Mouse (Mus musculus) thymus, postnatal 4 days (tissue): ENCODE data around the gene Gm10392.
A peak's percentile ranks its signal among the peaks of the same experiment; 100 is the strongest.

Source experiments
- DNase-seq: peaks from one replicate; pipeline ENCODE4 v3.0.0; 2021

Gm10392 gene

DNA sequence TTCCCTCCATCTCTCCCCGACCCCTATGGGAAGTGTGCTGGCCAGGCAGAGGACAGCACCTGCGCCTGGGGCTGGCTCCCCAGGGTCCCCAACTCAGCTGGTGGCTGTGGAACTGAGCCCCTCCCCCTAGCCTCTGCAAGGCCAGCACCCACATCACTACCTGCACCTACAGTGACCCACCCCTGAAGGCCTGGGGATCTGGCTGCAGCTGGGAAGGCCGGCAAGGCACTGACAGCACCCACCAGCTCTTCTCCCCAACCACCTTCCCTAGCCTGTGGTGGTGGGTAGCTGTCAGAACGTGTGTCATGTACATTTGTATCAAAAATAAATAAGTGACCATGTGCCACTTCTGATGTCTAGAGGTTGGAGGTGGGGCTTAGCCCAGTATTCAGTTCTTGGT lies 11.6 kb downstream of the Gm10392 start:
- DNase-seq: peak; percentile 22

DNA sequence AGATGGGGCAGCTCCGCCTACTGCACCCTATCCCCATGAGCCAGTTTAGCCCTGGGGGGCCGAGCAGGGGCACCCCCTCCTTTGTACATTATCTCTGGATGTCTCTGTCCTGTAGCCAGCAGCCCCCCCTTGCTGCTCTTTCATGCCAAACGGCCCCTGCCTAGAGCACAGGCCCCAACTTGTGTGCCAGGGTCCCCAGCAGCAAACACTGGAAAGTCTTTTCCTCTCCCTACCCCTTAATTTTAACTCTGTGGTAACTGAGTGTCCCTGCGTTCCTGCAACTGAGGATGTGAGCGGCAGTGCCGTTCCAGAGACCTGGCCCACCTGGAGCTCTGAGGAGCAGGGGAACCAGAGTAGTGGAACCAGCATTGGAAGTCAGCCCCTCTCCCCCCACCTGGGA lies 12.1 kb downstream of the Gm10392 start:
- DNase-seq: no peak

DNA sequence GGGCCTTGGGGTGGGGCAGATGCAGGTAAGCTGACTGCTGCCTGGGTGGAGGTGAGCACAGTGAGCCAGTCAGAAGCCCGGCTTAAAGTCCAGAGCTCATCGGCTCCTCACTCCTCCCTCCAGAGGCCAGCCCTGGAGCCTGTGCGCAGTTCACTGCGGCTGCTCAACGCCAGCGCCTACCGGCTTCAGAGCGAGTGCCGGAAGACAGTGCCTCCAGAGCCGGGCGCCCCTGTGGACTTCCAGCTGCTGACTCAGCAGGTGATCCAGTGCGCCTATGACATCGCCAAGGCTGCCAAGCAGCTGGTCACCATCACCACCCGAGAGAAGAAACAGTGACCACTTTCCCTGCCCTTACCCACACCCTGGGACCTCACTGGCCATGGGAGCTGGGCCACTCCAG lies 12.7 kb downstream of the Gm10392 start:
- DNase-seq: peak; percentile 13

DNA sequence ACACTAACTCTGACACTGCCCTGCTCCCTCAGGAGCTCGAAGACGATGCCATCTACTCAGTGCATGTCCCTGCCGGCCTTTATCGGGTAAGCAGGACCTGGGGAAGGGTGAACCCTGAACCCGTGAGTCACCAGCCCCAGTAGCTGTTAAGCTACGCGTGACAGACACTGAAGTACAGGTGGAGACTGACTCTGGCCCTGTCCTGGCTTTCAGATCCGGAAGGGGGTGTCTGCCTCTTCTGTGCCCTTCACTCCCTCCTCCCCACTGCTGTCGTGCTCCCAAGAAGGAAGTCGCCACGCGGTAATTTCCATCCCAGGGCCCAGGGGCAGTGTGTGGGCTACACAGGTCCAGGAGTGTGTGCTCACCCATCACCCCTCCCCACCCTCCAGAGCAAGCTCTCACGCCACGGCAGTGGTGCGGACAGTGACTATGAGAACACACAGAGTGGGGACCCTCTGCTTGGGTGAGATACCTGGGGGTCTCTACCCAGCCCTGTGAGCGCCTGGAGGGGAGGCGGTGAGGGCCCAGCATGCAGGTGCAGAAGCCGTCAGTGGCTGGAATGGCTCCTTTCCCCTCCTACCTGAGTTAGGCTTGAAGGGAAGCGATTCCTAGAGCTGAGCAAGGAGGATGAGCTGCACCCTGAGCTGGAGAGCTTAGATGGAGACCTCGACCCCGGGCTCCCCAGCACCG lies 13.6 kb downstream of the Gm10392 start:
- no peak for DNase-seq

DNA sequence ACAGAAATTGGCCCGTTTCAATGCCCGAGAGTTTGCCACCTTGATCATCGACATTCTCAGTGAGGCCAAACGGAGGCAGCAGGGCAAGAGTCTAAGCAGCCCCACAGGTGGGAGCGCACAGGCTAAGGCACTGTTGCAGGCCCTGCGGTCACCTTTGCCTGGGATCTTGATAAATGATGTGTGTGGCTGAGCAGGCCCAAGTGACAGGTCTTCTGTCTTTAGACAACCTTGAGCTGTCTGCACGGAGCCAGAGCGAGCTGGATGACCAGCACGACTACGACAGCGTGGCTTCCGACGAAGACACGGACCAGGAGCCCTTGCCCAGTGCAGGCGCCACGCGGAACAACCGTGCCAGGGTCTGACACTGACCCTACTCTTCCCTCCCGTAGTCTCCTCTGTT lies 14.6 kb downstream of the Gm10392 start:
- DNase-seq: no peak

DNA sequence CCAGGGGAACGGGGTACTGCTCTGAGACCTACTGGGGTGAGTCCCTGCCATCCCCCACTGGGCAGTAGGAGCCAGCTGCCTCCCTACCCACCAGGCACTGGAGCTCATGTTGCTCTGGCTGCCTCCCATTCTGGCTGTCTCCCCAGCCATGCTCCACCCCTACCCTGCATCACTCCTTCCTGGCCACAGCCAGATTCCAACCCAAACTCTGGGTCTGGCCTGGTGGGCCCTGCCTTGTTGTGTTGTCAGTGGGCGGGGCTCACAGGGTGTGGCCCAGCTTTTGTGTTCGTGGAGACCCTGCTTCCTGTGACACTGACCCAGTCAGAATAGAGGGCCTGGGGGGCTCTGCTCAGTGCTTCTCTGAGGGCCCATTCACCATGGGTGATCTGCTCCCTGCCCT lies 15.5 kb downstream of the Gm10392 start:
- DNase-seq: no peak

DNA sequence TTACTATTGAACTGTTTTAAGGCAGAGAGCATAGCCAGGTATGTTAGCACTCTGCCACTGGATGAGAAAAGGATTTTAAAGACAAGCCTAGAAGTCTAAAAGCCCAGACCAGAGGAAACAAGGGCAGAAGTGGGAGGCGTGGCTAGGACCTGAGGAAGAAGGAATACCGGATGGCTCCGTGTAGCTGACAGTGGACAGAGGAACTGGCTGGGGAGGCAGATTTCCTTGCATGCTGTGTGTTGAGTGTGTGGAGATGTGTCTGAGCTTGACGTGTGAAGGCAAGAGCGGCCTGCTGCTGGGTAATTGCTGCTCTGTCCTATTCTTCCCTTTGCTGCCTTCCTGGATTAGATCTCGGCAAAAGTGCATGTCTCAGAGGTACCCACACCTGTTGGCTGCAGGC lies 16.5 kb downstream of the Gm10392 start:
- DNase-seq: no peak

DNA sequence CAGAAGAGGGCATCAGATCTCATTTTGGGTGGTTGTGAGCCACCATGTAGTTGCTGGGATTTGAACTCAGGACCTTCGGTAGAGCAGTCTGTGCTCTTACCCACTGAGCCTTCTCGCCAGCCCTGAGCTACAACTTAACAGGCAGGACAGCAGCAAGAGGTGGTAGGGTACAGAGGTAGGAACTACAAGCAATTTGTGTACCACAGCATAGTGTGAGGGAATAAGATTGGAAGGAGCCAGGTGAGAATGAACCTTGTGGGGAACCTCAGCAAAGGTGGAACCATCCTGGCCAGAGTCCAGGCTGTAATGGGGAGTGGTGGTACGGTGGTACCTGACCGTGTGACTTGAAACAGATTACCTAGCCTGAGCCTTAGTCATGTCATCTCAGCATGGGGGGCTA lies 17.0 kb downstream of the Gm10392 start:
- no peak for DNase-seq

DNA sequence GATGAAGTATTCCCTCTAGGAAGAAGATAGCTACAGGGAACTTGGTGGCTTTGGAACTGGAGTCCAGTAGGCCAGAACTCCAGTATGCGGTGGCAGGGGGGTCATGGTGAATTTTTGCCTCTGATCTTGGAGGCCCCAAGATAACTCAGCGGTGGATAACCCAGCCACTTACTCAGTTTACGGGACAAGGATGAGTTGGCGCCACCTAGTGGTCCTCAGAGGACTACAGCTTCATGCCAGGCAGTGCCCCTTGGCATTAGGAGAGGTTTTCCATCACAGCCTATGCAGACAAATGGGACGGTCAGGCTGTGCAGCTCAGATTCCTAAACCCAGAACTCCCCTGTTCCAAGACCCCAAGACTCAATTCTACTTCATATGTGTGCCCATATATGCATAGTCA lies 17.6 kb downstream of the Gm10392 start:
- peak; percentile 87 for DNase-seq

DNA sequence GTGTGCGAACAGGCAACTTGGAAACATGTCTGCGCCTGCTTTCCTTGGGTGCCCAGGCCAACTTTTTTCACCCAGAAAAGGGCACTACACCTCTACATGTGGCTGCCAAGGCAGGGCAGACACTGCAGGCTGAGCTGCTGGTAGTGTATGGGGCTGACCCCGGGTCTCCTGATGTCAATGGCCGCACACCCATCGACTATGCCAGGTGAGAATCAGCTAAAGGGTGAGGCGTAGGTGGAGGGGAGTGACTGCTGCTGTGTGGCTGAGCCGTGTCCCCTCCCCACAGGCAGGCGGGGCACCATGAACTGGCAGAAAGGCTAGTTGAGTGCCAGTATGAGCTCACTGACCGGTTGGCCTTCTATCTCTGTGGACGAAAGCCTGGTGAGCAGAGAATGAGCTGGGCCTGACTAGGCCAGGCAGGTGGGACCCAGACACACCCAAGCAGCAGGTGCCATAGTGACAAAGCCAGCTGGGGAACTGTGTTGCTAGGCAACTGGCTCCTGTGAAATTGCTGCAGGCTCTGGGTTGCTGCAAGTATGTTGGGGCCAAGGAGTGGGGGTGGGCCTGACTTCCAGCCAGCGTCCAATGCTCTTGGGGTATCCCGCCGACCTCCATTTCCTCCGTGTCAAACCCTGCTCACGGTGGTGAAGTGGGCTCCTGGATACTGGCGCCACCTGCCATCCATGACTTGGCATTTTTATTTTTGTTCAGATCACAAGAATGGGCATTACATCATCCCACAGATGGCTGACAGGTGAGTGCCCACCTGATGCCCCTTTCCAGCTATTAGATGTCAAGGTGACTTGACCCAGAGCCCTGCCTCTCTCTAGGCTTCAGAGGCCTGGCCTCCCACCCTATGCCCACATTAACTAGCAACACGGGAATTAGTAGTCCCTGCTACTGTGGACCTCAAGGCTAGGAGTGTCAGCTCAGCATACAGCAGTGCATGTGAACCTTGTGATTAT lies 18.4 kb downstream of the Gm10392 start:
- DNase-seq: no peak

DNA sequence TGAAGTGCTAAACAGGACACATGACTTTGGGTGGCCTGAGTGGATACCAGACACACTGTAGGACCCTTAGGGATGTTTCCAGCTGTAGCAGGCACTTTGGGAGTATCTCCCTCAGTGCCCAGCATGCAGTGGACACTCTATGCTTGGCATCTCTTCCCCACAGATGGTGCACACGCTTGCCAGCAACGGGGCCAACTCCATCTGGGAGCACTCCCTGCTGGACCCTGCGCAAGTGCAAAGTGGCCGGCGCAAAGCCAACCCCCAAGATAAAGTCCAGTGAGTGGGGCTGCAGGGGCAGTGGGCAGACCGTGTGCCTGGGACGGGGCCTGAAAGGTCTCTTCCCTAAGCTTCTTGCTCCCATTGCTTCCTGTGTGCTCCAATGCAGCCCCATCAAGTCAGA lies 19.6 kb downstream of the Gm10392 start:
- DNase-seq: no peak

DNA sequence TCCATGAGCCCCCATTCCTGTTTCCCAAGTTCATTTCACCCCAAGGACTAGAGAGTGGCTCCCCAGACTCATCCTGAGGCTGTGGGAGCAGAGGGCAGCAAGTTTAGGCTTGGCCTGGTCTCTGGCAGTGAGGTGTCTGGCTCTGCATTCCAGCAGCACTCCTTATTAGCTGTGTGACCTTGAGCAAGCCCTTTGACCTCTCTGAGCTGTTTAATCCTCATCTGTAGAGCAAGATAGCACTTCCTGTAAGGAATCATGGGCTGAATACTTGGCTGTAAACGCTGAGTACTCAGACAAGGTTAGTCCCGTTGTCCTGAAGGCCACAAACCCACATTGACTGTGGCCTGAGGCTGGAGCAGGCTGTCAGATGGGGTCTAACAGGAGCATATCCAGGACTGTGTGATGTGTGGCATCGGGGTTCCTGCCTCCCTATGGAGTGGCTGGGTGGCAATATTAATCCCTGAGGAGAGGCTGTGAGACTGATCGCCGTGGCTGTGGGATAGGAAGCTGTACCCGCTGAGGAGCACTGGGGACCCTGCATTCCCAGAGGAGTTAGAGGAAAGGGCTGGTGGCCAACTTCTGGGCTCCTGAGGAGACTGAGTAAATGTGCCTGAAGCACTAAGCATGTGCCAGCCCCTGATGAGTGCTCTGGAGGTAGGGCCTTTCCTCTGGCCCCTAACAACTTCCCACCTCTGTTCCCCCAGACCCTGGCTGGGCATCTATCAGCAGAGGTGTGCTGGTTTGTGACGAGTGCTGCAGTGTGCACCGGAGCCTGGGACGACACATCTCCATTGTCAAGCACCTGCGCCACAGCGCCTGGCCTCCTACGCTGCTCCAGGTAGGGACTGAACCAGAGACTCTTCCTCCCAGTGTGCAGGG lies 20.5 kb downstream of the Gm10392 start:
- DNase-seq: no peak

DNA sequence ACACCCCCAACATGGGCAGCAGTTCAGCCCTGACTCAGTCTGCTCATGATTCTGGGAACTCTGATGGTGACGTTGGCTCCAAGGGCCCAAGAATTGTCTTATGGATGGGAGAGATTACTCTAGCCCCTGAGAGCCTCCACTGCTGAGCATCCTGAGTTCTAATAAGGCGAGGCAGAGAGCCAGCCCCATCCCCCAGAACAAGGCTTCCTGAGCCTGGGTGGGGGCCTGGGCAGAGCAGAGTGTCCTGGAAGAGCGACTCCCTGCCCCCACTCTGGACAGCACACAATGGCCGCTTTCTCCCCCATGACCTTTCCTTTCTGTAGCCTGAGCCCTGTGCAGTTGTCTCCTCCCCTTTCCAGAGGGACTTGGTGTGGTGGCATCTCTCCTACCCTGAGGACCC lies 21.1 kb downstream of the Gm10392 start:
- DNase-seq: no peak

DNA sequence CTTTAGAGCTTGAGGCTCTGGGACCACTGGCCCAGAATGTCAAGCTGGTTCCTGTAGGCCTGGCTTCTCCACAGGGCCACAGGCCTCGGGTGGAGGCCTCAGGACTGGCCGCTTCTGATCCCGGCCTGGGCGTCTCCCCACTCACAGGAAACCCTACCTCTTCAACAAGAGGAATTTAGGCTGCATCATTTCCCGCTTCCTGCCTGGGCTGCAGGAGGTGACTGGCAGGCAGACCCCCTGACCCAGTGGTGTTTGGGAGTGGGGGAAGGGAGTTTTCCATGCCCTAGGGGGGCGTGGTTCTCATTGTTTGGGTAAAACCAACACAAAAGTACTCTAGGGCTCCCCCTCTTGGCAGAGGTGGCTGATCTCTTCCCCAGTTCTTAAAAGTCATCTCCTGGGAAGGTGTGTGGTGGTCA lies 21.6 kb downstream of the Gm10392 start:
- peak; percentile 82 for DNase-seq

DNA sequence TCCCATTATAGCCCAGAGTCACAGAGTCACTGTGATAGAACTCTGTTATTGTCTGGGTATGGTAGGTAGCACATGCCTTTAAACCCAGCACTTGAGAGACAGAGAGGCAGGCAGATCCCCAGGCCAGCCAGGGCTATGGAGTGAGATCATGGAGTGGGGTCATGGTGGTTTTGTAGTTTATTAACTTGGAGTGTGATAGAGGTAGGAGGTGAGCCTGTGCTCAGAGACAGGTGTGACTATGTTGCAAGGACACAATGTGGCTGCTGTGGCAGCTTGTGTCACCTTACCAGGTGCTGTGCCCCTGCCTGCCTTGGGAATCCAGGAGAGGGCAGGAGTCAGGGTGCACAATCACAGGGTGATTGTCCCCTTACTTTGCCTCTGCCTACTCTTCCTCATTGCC lies 23.5 kb downstream of the Gm10392 start:
- no peak for DNase-seq

DNA sequence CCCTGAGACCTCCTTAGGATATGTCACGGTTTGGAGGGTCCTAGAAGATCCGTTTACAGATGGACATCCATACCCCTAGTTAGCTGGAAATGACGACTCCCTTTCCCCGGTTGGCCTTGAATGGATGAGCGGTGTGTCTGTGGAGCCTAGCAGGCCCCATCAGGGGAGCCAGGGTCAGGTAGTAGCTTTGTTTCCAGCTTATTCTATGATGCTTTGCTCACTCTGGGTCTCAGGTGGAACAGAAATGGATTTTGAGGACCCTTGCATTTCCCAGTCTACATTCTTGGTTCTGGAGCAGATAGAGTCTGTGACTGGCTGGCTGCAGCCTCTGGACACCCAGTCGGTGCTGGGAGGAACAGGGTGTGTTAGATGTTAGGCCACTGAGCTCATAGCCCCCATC lies 24.2 kb downstream of the Gm10392 start:
- DNase-seq: no peak

DNA sequence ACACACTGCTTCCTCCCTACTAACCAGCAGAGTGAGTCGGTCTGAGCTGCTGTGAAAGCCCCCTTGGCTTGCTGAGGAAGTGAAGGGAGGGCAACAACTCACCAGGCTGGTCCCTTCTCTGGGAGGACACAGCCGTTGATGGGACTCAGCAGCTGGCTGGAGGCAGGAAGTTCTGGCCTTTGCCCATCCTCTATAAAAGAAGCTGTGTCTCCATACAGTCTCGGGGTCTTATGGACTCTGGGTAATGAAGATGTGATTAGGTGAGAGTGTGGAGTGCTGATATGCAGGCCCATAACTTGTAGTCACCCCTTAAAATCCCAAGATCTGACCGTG lies 24.7 kb downstream of the Gm10392 start:
- DNase-seq: no peak

DNA sequence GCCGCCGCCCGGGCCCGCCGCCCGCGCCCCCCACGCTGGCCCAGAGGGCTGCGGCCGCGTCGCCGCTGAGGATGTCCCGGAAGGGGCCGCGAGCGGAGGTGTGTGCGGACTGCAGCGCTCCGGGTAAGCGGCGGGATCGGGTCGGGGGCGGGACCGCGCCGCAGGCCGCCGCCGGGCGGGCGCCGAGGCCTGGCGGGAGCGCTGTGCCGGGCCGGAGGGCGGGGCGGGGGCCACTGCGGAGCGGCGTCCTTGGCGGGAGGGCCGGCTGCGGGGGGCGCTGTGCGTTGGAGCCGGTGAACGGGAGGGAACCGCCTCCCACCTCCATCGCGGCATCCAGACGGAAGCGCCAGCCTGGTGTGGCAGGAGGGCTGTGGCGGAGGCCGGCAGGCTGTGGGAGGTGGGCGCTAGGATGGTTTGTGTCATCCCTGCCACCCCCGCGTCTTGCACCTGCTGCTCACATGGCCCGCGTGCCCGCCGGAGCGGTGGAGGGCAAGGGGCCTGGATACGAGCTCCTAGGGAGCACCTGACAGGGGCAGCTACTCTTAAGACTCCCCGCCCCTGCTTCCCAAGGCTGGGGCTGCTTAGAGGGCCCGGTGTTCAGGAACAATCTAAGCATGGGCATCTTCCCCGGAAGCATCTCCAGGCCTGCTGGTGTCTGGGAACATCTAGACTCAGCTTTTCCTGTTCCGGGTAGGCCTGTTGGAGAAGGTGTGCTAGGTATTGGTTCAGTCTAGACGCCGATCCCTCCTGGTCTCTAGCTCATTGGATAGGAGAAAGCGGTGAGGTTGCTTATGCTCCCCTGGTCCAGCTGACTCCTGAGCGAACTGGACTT lies 25.3 kb downstream of the Gm10392 start, which contains the start of gene Git1:
Gene Git1, plus strand, starts transcription at position 51 of the 832 bp plus-strand sequence.
- DNase-seq: peak; percentile 75

DNA sequence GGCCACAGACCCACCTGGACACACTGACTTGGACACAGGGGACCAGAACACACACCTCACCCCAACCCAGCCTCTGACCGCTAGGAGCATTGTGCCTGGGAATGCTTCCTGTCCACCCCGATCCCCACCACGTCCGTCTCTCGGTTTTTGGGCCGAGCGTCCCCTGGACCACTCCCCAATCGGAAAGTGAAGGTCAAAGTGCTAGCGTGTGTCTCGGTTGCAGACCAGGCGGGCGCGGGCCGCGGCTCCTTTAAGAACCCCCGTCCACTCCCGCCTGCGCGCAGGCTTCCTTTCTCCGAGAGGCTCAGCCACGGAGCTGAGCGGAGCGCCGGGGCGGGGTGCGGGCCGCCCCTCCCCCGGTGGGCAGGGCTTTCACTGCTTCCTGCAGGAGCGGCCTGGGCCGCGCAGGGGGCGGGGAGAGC lies 26.1 kb downstream of the Gm10392 start:
- peak; percentile 94 for DNase-seq

DNA sequence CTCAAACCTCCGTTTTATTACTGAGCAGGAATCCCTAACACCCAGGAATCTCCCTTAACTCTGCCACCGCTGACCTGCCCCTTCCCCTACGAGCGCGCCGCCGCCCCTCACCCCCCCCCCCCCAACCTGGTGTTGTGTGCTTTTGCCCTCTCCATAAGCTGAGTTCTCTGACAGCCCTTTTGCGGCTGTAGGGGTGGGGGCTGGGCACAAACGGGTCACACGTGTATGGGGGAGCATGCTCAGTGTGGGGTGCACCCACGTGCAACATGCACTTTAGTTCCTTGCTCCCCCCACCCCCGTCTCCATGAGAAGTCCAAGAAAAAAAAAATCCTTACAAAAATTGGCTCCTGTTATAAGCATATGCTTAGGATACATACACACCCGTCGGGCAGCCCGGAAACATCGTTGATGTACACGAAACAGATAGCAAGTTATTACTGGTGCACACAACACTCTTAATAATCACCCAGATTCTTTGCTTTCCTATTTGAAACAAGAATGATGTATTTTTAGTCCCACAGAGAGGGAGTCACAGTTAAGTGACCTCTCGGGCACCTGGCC lies 26.6 kb downstream of the Gm10392 start:
- DNase-seq: peak; percentile 76

DNA sequence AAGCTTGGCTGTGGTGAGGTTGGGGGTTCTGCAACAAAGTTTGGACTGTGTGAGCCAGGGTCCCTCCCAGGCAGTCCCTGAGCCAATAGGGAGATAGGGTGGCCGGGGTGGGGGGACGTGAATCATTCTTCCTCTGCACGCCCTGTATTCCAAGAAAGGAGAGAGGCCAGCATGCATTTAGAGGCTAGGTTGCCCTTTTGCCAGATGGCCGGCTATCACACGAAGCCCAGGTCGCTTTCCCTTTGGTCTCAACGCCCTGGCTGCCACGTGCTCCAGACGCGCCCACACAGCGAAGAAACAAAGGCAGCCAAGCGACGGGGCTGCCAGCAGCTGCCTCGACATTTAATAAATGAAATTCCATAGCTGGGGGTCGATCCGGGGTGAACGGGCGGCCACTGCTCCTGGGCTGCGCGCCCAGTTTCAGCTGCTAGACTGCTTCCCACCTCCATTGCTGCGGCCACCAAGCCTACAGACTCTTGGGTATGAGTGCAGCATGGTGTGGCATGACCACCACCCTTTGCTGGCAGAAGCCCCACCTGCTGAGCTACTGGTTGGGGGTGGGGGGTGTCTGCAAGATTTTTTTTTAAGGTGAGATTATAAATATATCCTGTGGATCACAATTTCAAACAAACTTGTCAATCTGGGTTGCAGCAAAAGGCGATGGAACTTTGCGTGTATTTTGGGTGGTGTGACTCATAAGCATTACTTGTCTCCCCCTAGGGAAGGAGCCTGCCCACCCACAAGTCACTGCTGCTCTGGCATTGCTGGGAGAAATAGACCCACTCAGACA lies 27.3 kb downstream of the Gm10392 start:
- DNase-seq: no peak
